Mouse (Mus musculus) thymus, postnatal 25 days (tissue): ENCODE measurements at regions not wholly inside any gene's neighbourhood (a gene's known extent, or its start where the extent isn't known, plus 50 kb on each side); places are given as distances from the start of the nearest gene placed in this dataset.

Experiments
- DNase-seq: peaks from one replicate; pipeline ENCODE4 v3.0.0; 2022

GRCm38 (mm10) chr19:25729103-25729502 is 56.9 kb downstream of the Dmrt2 start:
- DNase-seq = no peak

GRCm38 (mm10) chr19:25729633-25730032 is 57.4 kb downstream of the Dmrt2 start:
- DNase-seq = no peak

- DNase-seq = no peak
Measured at GRCm38 (mm10) chr19:25778455-25778854, 106.2 kb downstream of the Dmrt2 start.

- no peak for DNase-seq
Measured at GRCm38 (mm10) chr19:25779356-25779755, 107.1 kb downstream of the Dmrt2 start.

GRCm38 (mm10) chr19:25781314-25781713 is 109.1 kb downstream of the Dmrt2 start:
- no peak for DNase-seq

GRCm38 (mm10) chr19:25802692-25803091 is 130.5 kb downstream of the Dmrt2 start:
- DNase-seq = no peak

GRCm38 (mm10) chr19:25805351-25805750 is 133.1 kb downstream of the Dmrt2 start:
- DNase-seq = no peak

- no peak for DNase-seq
Measured at GRCm38 (mm10) chr19:25813651-25814050, 141.4 kb downstream of the Dmrt2 start.

- no peak for DNase-seq
Measured at GRCm38 (mm10) chr19:25845158-25845557, 172.9 kb downstream of the Dmrt2 start.

- DNase-seq = no peak
Measured at GRCm38 (mm10) chr19:25856344-25856743, 184.1 kb downstream of the Dmrt2 start.

- no peak for DNase-seq
Measured at GRCm38 (mm10) chr19:25863312-25863711, 191.1 kb downstream of the Dmrt2 start.

GRCm38 (mm10) chr19:25906721-25907120 is 234.5 kb downstream of the Dmrt2 start:
- no peak for DNase-seq

- DNase-seq = no peak
Measured at GRCm38 (mm10) chr19:25922052-25922451, 249.8 kb downstream of the Dmrt2 start.

- no peak for DNase-seq
Measured at GRCm38 (mm10) chr19:25922806-25923205, 250.6 kb downstream of the Dmrt2 start.

GRCm38 (mm10) chr19:25923727-25924384 is 251.6 kb downstream of the Dmrt2 start:
- DNase-seq = no peak

GRCm38 (mm10) chr19:25924385-25924769 is 252.2 kb downstream of the Dmrt2 start:
- DNase-seq = no peak

GRCm38 (mm10) chr19:25927220-25927619 is 255.0 kb downstream of the Dmrt2 start:
- DNase-seq = no peak

GRCm38 (mm10) chr19:25937343-25937742 is 265.1 kb downstream of the Dmrt2 start:
- DNase-seq = no peak

- no peak for DNase-seq
Measured at GRCm38 (mm10) chr19:25971210-25971609, 299.0 kb downstream of the Dmrt2 start.

GRCm38 (mm10) chr19:25975202-25975601 is 303.0 kb downstream of the Dmrt2 start:
- DNase-seq = no peak

GRCm38 (mm10) chr19:25980308-25980707 is 308.1 kb downstream of the Dmrt2 start:
- no peak for DNase-seq

- DNase-seq = no peak
Measured at GRCm38 (mm10) chr19:26014620-26015180, 342.5 kb downstream of the Dmrt2 start.

GRCm38 (mm10) chr19:26021141-26021540 is 348.9 kb downstream of the Dmrt2 start:
- no peak for DNase-seq

- DNase-seq = no peak
Measured at GRCm38 (mm10) chr19:26026103-26026502, 353.9 kb downstream of the Dmrt2 start.

- DNase-seq = no peak
Measured at GRCm38 (mm10) chr19:26037270-26037669, 365.1 kb downstream of the Dmrt2 start.
